Mouse (Mus musculus): ENCODE measurements around the gene Arhgdig. TPM values are rescaled to one million over a fixed set of nuclear protein-coding genes. Genes with fewer than 3 reads are reported as not detected.

Gene Arhgdig
- total and polyA plus RNA-seq, 3 experiments = 0.60 to 10.3 TPM; not detected in 1

- TF ChIP-seq USF2 (conservative IDR thresholded peaks at IDR 0.05; ENCODE audit: low read depth, low read length) (no peak), JUN (IDR thresholded peaks at IDR 0.05; ENCODE audit: insufficient read depth, low read depth, low read length) (no peak), ELF1 (IDR thresholded peaks at IDR 0.05; ENCODE audit: low read depth, low read length) (peak; percentile 81), PAX5 (IDR thresholded peaks at IDR 0.05; ENCODE audit: low read length) (no peak), NRF1 (IDR thresholded peaks at IDR 0.05; ENCODE audit: low read depth, low read length) (peak; percentile 81), EP300 (IDR thresholded peaks at IDR 0.05; ENCODE audit: low read length) (no peak), E2F4 (IDR thresholded peaks at IDR 0.05; ENCODE audit: insufficient replicate concordance, low read depth, low read length) (no peak), SMC3 (IDR thresholded peaks at IDR 0.05; ENCODE audit: low read depth, low read length) (no peak), MXI1 (IDR thresholded peaks at IDR 0.05; ENCODE audit: low read depth, low read length) (no peak), MEF2A (IDR thresholded peaks at IDR 0.05; ENCODE audit: borderline replicate concordance, low read depth, low read length) (no peak)
Observed at GRCm38 (mm10) chr17:26252539-26253251, 45.1 kb upstream of the Arhgdig start, which contains the start of gene Luc7l (continued).

GRCm38 (mm10) chr17:26251886-26252538 is 44.4 kb upstream of the Arhgdig start:
- peak overlapping the region; percentile 84 for H3K9ac ChIP-seq (ENCODE audit: insufficient read depth, low read depth)
- peaks cover 38% of the 10 kb centered on the region for H3K79me2 ChIP-seq (replicated peaks; ENCODE audit: control insufficient read depth, extremely low read depth, insufficient read depth, poor library complexity, severe bottlenecking)
- dilution Hi-C loops (cut with MboI; ENCODE audit: extremely low pct_ligation_motif_present, extremely low pct_unique_long_range_greater_than_20kb, low sequenced_read_pairs) (no loop called here), in situ Hi-C loops (cut with MboI; ENCODE audit: low pct_ligation_motif_present, low pct_unique_long_range_greater_than_20kb, low sequenced_read_pairs) (no loop called here)
- peaks cover 2 to 17% of the 10 kb centered on the region in 2 experiments; a peak in 3 of 4 replicates for H3K4me1 ChIP-seq (ENCODE audit: control insufficient read depth in 1 of 2, insufficient read depth in 2 of 2)
- no peak for DNase-seq (ENCODE audit: extremely low read depth)
- H3K9me3 ChIP-seq (replicated peaks; ENCODE audit: low read length) = no peaks in the 10 kb centered on the region
- peak overlapping the region; percentile 30 to 94 (median 88) for H3K4me3 ChIP-seq (replicated peaks in 1 of 3; ENCODE audit: low read depth in 2 of 3, low read length in 2 of 3, poor library complexity in 1 of 3)
- H3K36me3 ChIP-seq (replicated peaks in 1 of 2; ENCODE audit: control insufficient read depth in 1 of 2, insufficient read depth in 1 of 2, low read length in 1 of 2) = peaks cover 4 to 18% of the 10 kb centered on the region in 2 experiments
- H3K27me3 ChIP-seq (replicated peaks) = peaks cover 8% of the 10 kb centered on the region
- peak overlapping the region; percentile 82; the same call in 1 of the 2 replicates for H3K4me2 ChIP-seq (ENCODE audit: insufficient read depth, low read depth, poor library complexity, severe bottlenecking)
- H3K27ac ChIP-seq (ENCODE audit: insufficient read depth, low read depth) = no peak overlapping the region
- TF ChIP-seq POLR2A (IDR thresholded peaks at IDR 0.05; ENCODE audit: low read depth, low read length) (no peak), CHD1 (IDR thresholded peaks at IDR 0.05; ENCODE audit: low read depth, low read length) (peak; percentile 75; the same call in 1 of the 2 replicates), EP300 (IDR thresholded peaks at IDR 0.05; ENCODE audit: low read length) (no peak), ZNF384 (IDR thresholded peaks at IDR 0.05; ENCODE audit: low read depth, low read length) (peak; percentile 67), RCOR1 (conservative IDR thresholded peaks at IDR 0.05; ENCODE audit: low read depth, low read length) (no peak), CTCF (conservative IDR thresholded peaks at IDR 0.05 in 1 of 2, IDR thresholded peaks at IDR 0.05 in 1 of 2; ENCODE audit: low read depth in 2 of 2, low read length in 2 of 2) (peak in 1 of 2 experiments; percentile 14; a peak in 1 of 4 replicates), KAT2A (IDR thresholded peaks at IDR 0.05; ENCODE audit: insufficient replicate concordance, low read length) (no peak), SIN3A (IDR thresholded peaks at IDR 0.05; ENCODE audit: low read length) (no peak)
